Mouse (Mus musculus) liver, embryonic 11.5 days (tissue): ENCODE data around the gene Gm1113. TPM values are rescaled to one million over a fixed set of nuclear protein-coding genes. Genes with fewer than 3 reads are reported as not detected.

Experiments
- ATAC-seq: fragments of 200-750 bp; cut with Nextera tagmentation; replicated peaks from 2 replicates; pipeline ENCODE4 v1.8.0; 2017; ENCODE audit warnings: moderate number of reproducible peaks, mild to moderate bottlenecking, moderate TSS enrichment, moderate library complexity; ENCODE audit not compliant: low FRiP score
- DNase-seq: peaks from one replicate; pipeline ENCODE4 v3.0.0-alpha.2; 2017; ENCODE audit warnings: low spot score
- H3K27ac ChIP-seq: fragments of 300-500 bp; sonication (generic); 2 replicates; pipeline ENCODE4 v1.5.1; 2014; ENCODE audit warnings: mild to moderate bottlenecking, low read depth, low read length, control low read depth
- H3K27me3 ChIP-seq: fragments of 300-500 bp; sonication (generic); replicated peaks from 2 replicates; pipeline ENCODE4 v1.6.1; 2014; ENCODE audit warnings: low read length, mixed read lengths; ENCODE audit not compliant: control insufficient read depth, insufficient read depth
- H3K36me3 ChIP-seq: fragments of 300-500 bp; sonication (generic); 2 replicates; pipeline ENCODE4 v1.6.1; 2014; ENCODE audit warnings: mild to moderate bottlenecking, low read length, moderate library complexity, mixed read lengths; ENCODE audit not compliant: control insufficient read depth, insufficient read depth
- H3K4me1 ChIP-seq: fragments of 300-500 bp; sonication (generic); replicated peaks from 2 replicates; pipeline ENCODE4 v1.6.1; 2014; ENCODE audit warnings: low read length, mixed read lengths; ENCODE audit not compliant: control insufficient read depth, insufficient read depth
- H3K4me2 ChIP-seq: fragments of 300-500 bp; sonication (generic); 2 replicates; pipeline ENCODE4 v1.6.1; 2014; ENCODE audit warnings: mild to moderate bottlenecking, control low read depth, moderate library complexity
- H3K4me3 ChIP-seq: fragments of 300-500 bp; sonication (generic); 2 replicates; pipeline ENCODE4 v1.5.1; 2014; ENCODE audit warnings: low read depth, low read length, control low read depth
- H3K9ac ChIP-seq: fragments of 300-500 bp; sonication (generic); 2 replicates; pipeline ENCODE4 v1.6.1; 2014; ENCODE audit warnings: low read depth, low read length, control low read depth
- H3K9me3 ChIP-seq: fragments of 300-500 bp; sonication (generic); 2 replicates; pipeline ENCODE4 v1.6.1; 2016; ENCODE audit warnings: low read length, inconsistent platforms, mixed read lengths; ENCODE audit not compliant: control insufficient read depth
- WGBS: fragments of 180-500 bp; shearing (Covaris S2); extraction: QIAGEN DNeasy Blood & Tissue Kit; methylation state at CpG from one replicate; pipeline ENCODE4 v1.1.7; 2014; 5-methylcytosine and 5-hydroxymethylcytosine counted together
- polyA plus RNA-seq: library from polyadenylated mRNA; unstranded; fragments of >200 nt; fragmentation: Nextera tagmentation; extraction: Ambion mirVana; gene quantifications from 2 replicates; pipeline ENCODE4 v1.2.1, GENCODE M21; 2014

Gm1113 gene
- polyA plus RNA-seq, 1 experiment from 2014 or later, result not detected

DNA sequence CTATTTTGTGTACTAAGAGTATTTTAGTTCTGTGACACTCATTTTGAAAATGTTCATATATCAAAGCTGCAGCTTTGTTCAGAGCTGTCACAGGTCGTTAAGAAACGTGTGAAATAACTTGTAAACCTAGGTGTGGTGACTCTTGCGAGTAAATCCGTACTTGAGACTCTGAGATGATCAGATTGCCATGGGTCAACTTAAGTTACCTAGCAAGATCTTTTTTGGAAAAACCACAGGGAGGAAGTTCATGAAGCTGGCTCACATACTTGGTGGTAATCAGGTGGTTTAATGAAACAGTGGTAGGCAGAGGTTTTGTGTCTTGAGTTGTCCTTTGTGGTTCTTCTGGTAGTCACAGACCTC is 24.4 kb downstream of the Gm1113 start:
- WGBS, result 75% methylated on average over 4 of the region's 4 CpGs
- Histone ChIP-seq H3K4me2 (no peak overlapping the region), H3K27me3 (no peaks in the 10 kb centered on the region), H3K9ac (no peak overlapping the region), H3K36me3 (no peaks in the 10 kb centered on the region), H3K4me3 (no peak overlapping the region), H3K4me1 (no peaks in the 10 kb centered on the region), H3K9me3 (no peaks in the 10 kb centered on the region), H3K27ac (no peak overlapping the region)
- ATAC-seq (no peak), DNase-seq (no peak)

DNA sequence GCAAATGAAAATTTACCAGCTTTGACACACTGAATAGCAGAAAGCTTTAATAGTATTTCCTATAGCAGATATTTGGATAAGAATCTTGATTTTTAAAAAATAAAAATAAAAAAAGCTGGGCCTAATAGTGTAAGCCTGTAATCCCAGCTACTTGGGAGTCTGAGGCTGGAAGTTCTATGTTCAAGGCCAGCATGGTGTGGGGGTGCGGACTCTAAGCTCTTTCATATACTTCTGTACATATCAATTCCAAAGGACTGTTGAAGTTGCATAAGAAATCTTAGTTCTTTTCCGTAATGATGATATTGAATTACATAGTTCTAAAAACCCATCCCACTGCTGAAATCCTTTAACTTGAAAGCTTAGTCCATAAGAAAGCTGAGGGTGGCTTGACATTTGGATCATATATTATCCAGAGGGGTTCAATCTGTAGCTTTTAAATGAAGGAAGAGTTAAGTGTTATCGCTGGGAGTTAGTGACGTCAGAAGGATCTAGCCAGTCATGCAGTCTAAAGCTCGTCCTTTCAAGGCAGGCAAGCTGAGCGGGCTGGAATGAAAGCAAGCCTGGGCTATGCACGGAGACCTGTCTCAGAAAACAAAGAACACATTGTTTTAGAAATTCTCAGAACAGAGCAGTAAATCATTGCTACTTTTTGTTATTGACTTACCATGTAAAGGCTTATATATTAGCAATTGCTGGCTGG is 24.9 kb downstream of the Gm1113 start:
- no peaks in the 10 kb centered on the region for H3K4me1 ChIP-seq
- ATAC-seq (no peak), DNase-seq (no peak)
- H3K27ac ChIP-seq, result no peak overlapping the region
- H3K4me3 ChIP-seq, result no peak overlapping the region
- H3K9me3 ChIP-seq, result no peaks in the 10 kb centered on the region
- WGBS, result 76% methylated on average over 7 of the region's 7 CpGs
- H3K36me3 ChIP-seq, result no peaks in the 10 kb centered on the region
- H3K27me3 ChIP-seq, result no peaks in the 10 kb centered on the region
- H3K4me2 ChIP-seq, result no peak overlapping the region
- H3K9ac ChIP-seq, result no peak overlapping the region

DNA sequence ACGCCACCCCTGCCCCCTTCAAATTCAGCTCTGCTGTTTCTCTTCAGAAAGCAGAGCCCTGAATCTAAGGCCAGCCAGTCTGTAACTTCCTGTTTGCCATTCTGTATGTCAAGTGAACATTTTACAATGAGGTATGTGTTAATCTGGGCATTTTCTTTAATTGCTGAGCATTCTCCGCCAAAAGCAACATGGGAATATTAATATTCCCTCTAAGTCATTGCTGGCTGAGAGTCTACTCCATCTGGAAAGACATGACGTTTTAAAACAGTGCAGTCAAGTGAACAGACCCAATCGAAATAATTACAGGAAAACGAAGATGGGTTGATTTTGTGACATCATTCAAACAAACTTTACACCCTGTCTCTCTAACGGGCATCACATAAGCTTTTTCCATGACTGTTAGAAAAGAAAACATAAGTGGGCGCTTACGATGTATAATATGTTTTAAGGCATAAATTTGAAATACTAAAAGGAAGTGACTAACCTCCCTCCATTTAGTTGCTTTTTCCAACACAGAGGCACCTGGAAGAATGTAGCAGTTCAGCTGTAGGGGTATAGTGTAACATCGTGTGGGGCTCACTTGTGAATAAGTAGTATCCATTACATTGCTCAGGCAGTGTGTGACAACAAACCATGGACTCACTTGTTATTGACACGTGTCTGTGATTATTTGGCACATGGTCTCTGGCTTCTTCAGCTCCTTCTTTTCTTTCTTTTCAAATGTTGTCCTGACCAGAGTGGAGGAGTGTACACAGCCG is 26.8 kb downstream of the Gm1113 start:
- Histone ChIP-seq H3K4me1 (no peaks in the 10 kb centered on the region), H3K9ac (no peak overlapping the region), H3K4me2 (no peak overlapping the region), H3K9me3 (no peaks in the 10 kb centered on the region), H3K27me3 (no peaks in the 10 kb centered on the region), H3K4me3 (no peak overlapping the region), H3K36me3 (no peaks in the 10 kb centered on the region), H3K27ac (no peak overlapping the region)
- 77% methylated on average over 11 of the region's 11 CpGs for WGBS
- DNase-seq, result no peak
- ATAC-seq, result no peak

DNA sequence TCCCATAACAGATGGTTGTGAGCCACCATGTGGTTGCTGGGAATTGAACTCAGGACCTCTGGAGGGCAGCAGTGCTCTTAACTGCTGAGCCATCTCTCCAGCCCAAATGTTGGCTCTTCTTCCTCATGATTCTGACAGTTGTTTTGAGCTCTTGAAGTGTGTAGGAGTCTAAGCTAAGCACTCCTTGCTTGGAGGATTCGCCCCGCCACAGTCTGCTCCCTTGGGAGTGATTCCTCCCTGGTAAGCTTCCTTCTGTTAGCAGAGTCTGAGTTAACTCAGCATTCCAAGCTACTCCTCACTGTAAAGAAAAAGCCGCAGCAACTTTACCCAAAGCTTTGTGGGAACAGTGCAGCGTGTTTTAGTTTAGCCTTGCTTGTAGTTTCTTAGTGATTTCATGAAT is 29.6 kb downstream of the Gm1113 start:
- no peaks in the 10 kb centered on the region for H3K36me3 ChIP-seq
- H3K27ac ChIP-seq, result no peak overlapping the region
- no peaks in the 10 kb centered on the region for H3K9me3 ChIP-seq
- H3K9ac ChIP-seq, result no peak overlapping the region
- H3K27me3 ChIP-seq, result no peaks in the 10 kb centered on the region
- DNase-seq (no peak), ATAC-seq (no peak)
- H3K4me3 ChIP-seq, result no peak overlapping the region
- no peaks in the 10 kb centered on the region for H3K4me1 ChIP-seq
- WGBS, result 88% methylated on average over 4 of the region's 4 CpGs
- no peak overlapping the region for H3K4me2 ChIP-seq

DNA sequence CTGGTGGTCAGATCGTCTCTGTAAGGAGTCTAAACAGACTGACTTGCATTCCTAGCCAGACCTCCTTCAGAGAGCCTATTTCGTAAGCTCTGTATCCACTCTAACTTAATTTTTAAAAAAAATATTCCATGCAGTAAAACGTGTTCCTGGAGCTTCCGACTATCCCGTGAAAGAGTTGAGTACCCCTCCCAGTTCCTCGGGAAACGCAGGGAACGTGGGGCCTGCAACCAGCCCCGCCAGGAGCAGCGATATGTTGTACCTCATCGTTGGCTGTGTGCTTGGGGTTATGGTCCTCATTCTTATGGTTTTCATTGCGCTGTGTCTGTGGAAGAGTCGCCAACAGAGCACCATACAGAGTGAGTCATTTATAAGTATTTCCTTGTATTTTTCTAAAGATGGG is 31.5 kb downstream of the Gm1113 start:
- Histone ChIP-seq H3K4me1 (no peaks in the 10 kb centered on the region), H3K4me2 (no peak overlapping the region), H3K4me3 (no peak overlapping the region), H3K9ac (no peak overlapping the region), H3K36me3 (no peaks in the 10 kb centered on the region), H3K9me3 (no peaks in the 10 kb centered on the region), H3K27me3 (no peaks in the 10 kb centered on the region), H3K27ac (no peak overlapping the region)
- 87% methylated on average over 13 of the region's 13 CpGs for WGBS
- ATAC-seq (no peak), DNase-seq (no peak)

DNA sequence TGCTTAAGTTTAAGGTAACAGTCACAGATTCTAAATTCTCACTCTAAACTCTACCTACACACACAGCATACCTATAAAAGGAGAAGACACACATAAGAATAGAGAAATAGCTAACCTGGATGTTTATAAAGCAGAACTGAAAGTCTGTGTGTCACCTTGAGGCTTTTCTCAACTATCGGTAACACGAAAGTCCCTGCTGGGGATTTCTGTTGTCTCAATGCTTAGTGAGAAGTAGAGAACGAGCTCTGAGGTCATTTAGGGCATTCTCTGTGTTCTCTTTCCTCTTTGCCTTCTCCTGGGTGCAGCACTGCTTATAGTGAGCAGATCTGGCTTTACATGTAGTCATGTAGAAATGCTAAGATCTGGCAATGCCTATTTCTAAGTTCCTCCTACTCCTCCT is 34.1 kb downstream of the Gm1113 start:
- 79% methylated on average over 3 of the region's 3 CpGs for WGBS
- H3K36me3 ChIP-seq, result no peaks in the 10 kb centered on the region; the same call in 1 of the 2 replicates
- ATAC-seq, result no peak

DNA sequence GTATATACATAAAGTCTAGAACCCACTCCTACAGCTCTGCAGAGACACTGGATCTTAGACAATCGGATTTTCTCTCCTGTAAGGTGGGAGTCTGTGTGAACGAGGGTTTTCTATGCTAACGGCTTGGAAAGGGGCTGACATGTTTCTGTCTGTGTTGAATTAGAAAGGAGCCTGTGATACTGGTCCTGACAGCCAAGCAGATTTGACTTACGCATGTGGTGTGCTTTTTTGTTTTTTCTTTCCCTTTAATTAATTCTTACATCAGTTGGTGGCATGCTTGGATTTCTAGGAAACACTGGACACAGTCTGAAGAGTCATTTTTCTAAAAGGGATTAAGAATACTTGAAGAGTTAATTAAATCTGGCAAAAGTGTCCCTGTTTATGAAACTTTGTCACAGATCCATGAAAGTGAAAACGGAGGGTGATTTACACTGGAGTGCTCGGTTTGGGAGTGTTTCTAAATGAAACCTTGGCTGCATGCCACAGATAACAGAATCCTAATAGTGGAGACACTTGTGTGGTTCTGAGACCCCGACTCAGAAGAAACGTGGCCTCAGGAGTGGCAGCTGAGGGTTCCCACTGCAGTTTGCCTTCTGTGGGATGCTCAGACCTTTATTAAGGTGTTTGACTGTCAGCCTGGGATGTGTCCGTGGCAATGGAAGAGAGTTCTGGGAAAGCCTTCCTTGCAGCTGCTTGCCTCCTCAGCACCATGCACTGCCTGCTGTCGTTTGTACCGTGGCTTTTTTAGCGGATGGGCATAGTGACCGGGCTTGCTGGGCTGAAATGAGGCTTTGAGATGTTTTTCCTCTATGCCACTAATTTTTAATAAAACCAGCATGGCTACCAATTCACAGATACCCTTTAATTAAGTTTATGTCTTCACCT is 35.8 kb downstream of the Gm1113 start:
- no peak overlapping the region for H3K27ac ChIP-seq
- no peak for ATAC-seq
- 78% methylated on average over 13 of the region's 13 CpGs for WGBS
- H3K9me3 ChIP-seq, result no peaks in the 10 kb centered on the region
- no peak overlapping the region for H3K9ac ChIP-seq
- no peak overlapping the region for H3K4me2 ChIP-seq
- no peak for DNase-seq
- no peaks in the 10 kb centered on the region; the same call in 1 of the 2 replicates for H3K36me3 ChIP-seq
- H3K4me1 ChIP-seq, result no peaks in the 10 kb centered on the region
- no peaks in the 10 kb centered on the region for H3K27me3 ChIP-seq
- H3K4me3 ChIP-seq, result no peak overlapping the region

More for the DNA sequence above, 34.1 kb downstream of the Gm1113 start:
- no peak for DNase-seq
- Histone ChIP-seq H3K4me2 (no peak overlapping the region), H3K4me1 (no peaks in the 10 kb centered on the region), H3K27me3 (no peaks in the 10 kb centered on the region), H3K9me3 (no peaks in the 10 kb centered on the region), H3K4me3 (no peak overlapping the region), H3K27ac (no peak overlapping the region), H3K9ac (no peak overlapping the region)

DNA sequence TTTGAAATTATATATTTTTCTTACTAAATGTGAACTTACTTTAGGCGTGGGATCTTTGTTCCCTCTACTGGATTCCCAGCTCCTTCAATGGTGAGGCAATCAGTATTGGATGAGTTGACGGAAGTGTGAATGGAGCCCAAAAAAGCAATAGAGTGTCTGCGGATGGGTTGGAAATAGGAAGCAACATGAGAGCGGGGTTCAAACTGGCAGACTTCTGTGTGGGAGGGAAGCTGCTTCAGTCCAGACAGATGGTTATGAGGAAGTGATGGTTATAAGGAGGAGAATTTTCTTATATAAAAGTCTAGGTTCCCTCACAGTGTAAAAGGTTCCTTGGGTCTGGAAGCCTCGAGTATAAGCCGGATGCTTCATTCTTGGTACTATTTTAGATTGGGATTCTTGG is 38.6 kb downstream of the Gm1113 start:
- WGBS, result 87% methylated on average over 6 of the region's 6 CpGs
- Histone ChIP-seq H3K27ac (no peak overlapping the region), H3K9ac (no peak overlapping the region), H3K4me2 (no peak overlapping the region), H3K27me3 (no peaks in the 10 kb centered on the region), H3K36me3 (no peaks in the 10 kb centered on the region; the same call in 1 of the 2 replicates), H3K4me3 (no peak overlapping the region), H3K4me1 (no peaks in the 10 kb centered on the region), H3K9me3 (no peaks in the 10 kb centered on the region)
- no peak for DNase-seq
- no peak for ATAC-seq
